ENCODE assay signal across 7 mouse cellular contexts in the genomic region with DNA sequence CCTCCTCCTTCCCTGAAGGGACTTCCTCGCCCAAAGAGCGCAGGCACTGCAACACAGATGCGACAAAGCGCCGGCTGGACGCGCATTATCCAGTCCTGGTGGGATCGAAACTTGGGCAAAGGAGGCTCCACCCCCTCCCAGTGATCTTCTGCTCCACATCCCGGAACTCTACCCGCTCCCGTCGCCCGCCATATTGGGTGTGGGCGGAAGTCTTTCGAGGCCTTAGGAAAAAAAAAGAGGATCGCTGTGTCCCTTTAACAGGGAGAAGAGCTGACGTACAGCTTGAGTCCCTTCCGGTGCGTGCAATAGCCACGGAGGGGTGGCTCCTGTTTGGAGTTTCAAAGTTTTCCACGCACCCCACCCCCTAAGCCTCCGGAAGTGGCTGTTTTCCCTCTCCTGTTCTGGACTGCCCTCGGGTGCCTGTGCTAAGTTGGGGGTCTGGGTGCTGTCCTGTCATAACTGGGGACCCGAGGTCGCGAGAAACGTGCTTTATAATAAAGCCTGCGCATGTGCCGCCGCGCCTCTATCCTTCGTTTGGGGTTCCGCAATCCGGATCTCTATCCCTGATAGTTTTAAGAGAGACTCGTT. TPM values are rescaled to one million over a fixed set of nuclear protein-coding genes. Genes with fewer than 3 reads are reported as not detected.
A peak's percentile ranks its signal among the peaks of the same experiment; 100 is the strongest.
DNase-seq lines count a peak whose midpoint lies in the region; ATAC-seq lines count a peak whose summit lies in the region.

No protein-coding gene starts in this region.

- H3K9ac ChIP-seq in intestine, embryonic 15.5 days: peak overlapping the region; percentile 74

- H3K27ac ChIP-seq in intestine, embryonic 15.5 days: peak overlapping the region; percentile 97
- H3K27ac ChIP-seq in midbrain, embryonic 10.5 days (replicated peaks): peak overlapping the region; percentile 97

- peak overlapping the region; percentile 88 for H3K4me2 ChIP-seq in intestine, embryonic 15.5 days (replicated peaks)

- DNase-seq in adrenal gland, adult (ENCODE audit: inconsistent age in 2 of 2, low spot score in 1 of 2): peak; percentile 97 to 99
- DNase-seq in embryo, embryonic 10.5 days (ENCODE audit: low spot score): peak; percentile 97
- peak; percentile 93 for DNase-seq in gastrocnemius, postnatal 14 days
- DNase-seq in left cerebral cortex, postnatal 25 days (ENCODE audit: low spot score in 2 of 2): peak; percentile 88 to 98
- peak; percentile 94 for DNase-seq in midbrain, embryonic 10.5 days (ENCODE audit: low spot score)
- DNase-seq in right cerebral cortex, postnatal 4 days: peak; percentile 82

- H3K4me1 ChIP-seq in intestine, embryonic 15.5 days (replicated peaks): peaks cover 36% of the 10 kb centered on the region
- H3K4me1 ChIP-seq in midbrain, embryonic 10.5 days: peaks cover 33% of the 10 kb centered on the region

- H3K36me3 ChIP-seq in intestine, embryonic 15.5 days: peaks cover 22% of the 10 kb centered on the region
- H3K36me3 ChIP-seq in midbrain, embryonic 10.5 days: peaks cover 25% of the 10 kb centered on the region

- WGBS in intestine, embryonic 15.5 days: under 1% methylated on average over 35 of the region's 35 CpGs
- WGBS in midbrain, embryonic 10.5 days: under 1% methylated on average over 35 of the region's 35 CpGs

- H3K27me3 ChIP-seq in intestine, embryonic 15.5 days (replicated peaks): no peaks in the 10 kb centered on the region
- H3K27me3 ChIP-seq in midbrain, embryonic 10.5 days (ENCODE audit: low read depth, poor library complexity, severe bottlenecking): no peaks in the 10 kb centered on the region

- ATAC-seq in intestine, embryonic 15.5 days: peak; percentile 78

- intact Hi-C loops in gastrocnemius, postnatal 14 days (cut with DNase I; ENCODE audit: low total_unique reads): no loop called here
- intact Hi-C loops in left cerebral cortex, postnatal 25 days (cut with DNase I): loop anchor here (1.0 kb wide), 3 partner anchors 9 to 28 kb away; partner anchors contain the start of genes Gpr137 and Ppp1r14b

- H3K4me3 ChIP-seq in intestine, embryonic 15.5 days (replicated peaks): peak overlapping the region; percentile 55
- peak overlapping the region; percentile 72 for H3K4me3 ChIP-seq in midbrain, embryonic 10.5 days

- H3K9me3 ChIP-seq in intestine, embryonic 15.5 days: no peaks in the 10 kb centered on the region
- no peaks in the 10 kb centered on the region for H3K9me3 ChIP-seq in midbrain, embryonic 10.5 days (replicated peaks)

RNA-seq across cellular contexts. Expression of gene Gpr137, which starts 9.2 kb away (rescaled TPM):
- total RNA-seq in gastrocnemius, postnatal 14 days (2021): 1 to 10 TPM; 8.9 to 9.9 TPM
- polyA plus RNA-seq in intestine, embryonic 15.5 days (2015; fragmentation: Nextera tagmentation; extraction: Ambion mirVana): 20.4 and 25.5 TPM in 2 replicates
- total RNA-seq in left cerebral cortex, postnatal 25 days (2021): 100 to 1,000 TPM in 1 of 2 experiments, 10 to 100 TPM in 1; 99.9 to 100 TPM
- polyA plus RNA-seq in midbrain, embryonic 10.5 days (2016; fragmentation: Nextera tagmentation; extraction: Ambion mirVana): 29.5 and 33.9 TPM in 2 replicates

RNA-seq across cellular contexts. Expression of gene Bad, which starts 9.8 kb away (rescaled TPM):
- total RNA-seq in gastrocnemius, postnatal 14 days (2021): 10 to 100 TPM; 14.2 to 14.6 TPM
- polyA plus RNA-seq in intestine, embryonic 15.5 days (2015; fragmentation: Nextera tagmentation; extraction: Ambion mirVana): 70.0 and 72.4 TPM in 2 replicates
- total RNA-seq in left cerebral cortex, postnatal 25 days (2021): 10 to 100 TPM; 37.7 to 38.3 TPM
- polyA plus RNA-seq in midbrain, embryonic 10.5 days (2016; fragmentation: Nextera tagmentation; extraction: Ambion mirVana): 66.6 and 69.8 TPM in 2 replicates

RNA-seq across cellular contexts. Expression of gene Kcnk4, which starts 17.2 kb away (rescaled TPM):
- total RNA-seq in gastrocnemius, postnatal 14 days (2021): not detected
- polyA plus RNA-seq in intestine, embryonic 15.5 days (2015; fragmentation: Nextera tagmentation; extraction: Ambion mirVana): 0.29 and 0.40 TPM in 2 replicates
- total RNA-seq in left cerebral cortex, postnatal 25 days (2021): 10 to 100 TPM; 33.2 to 40.7 TPM
- polyA plus RNA-seq in midbrain, embryonic 10.5 days (2016; fragmentation: Nextera tagmentation; extraction: Ambion mirVana): 0.11 TPM in 1 of 2 replicates, not detected in the other

RNA-seq across cellular contexts. Expression of gene Ppp1r14b, which starts 23.3 kb away (rescaled TPM):
- 100 to 1,000 TPM; 139 to 184 TPM for total RNA-seq in gastrocnemius, postnatal 14 days (2021)
- polyA plus RNA-seq in intestine, embryonic 15.5 days (2015; fragmentation: Nextera tagmentation; extraction: Ambion mirVana): 177 and 188 TPM in 2 replicates
- total RNA-seq in left cerebral cortex, postnatal 25 days (2021): 10 to 100 TPM; 49.8 to 57.2 TPM
- polyA plus RNA-seq in midbrain, embryonic 10.5 days (2016; fragmentation: Nextera tagmentation; extraction: Ambion mirVana): 90.8 and 116 TPM in 2 replicates

RNA-seq across cellular contexts. Expression of gene Plcb3, which starts 24.8 kb away (rescaled TPM):
- total RNA-seq in gastrocnemius, postnatal 14 days (2021): 10 to 100 TPM; 10.9 to 11.6 TPM
- 187 and 198 TPM in 2 replicates for polyA plus RNA-seq in intestine, embryonic 15.5 days (2015; fragmentation: Nextera tagmentation; extraction: Ambion mirVana)
- total RNA-seq in left cerebral cortex, postnatal 25 days (2021): 10 to 100 TPM; 11.9 to 13.3 TPM
- 22.4 and 23.7 TPM in 2 replicates for polyA plus RNA-seq in midbrain, embryonic 10.5 days (2016; fragmentation: Nextera tagmentation; extraction: Ambion mirVana)

Comparison
In these comparisons a context has a peak if more than half of its experiments do, and no peak if none do; other contexts are left out.
1. Peak in every context shown above with its lines: DNase-seq, ATAC-seq, H3K4me3 ChIP-seq and H3K27ac ChIP-seq.
2. RNA of gene Gpr137, which starts 9.2 kb away (total RNA-seq): 99.9 to 100 TPM in left cerebral cortex, postnatal 25 days; 8.9 to 9.9 TPM in gastrocnemius, postnatal 14 days; every median in the first group is over 4 times any median in the second.
3. RNA of gene Kcnk4, which starts 17.2 kb away (total RNA-seq): 33.2 to 40.7 TPM in left cerebral cortex, postnatal 25 days; not detected in gastrocnemius, postnatal 14 days; every median in the first group is over 10 times any median in the second.